Mouse (Mus musculus) lung, postnatal 25 days (tissue): Measurements from ENCODE around the gene Pth2.

Source experiments
- DNase-seq: peaks from one replicate; pipeline ENCODE4 v3.0.0; 2022; ENCODE audit warnings: low spot score

Pth2 gene

DNA sequence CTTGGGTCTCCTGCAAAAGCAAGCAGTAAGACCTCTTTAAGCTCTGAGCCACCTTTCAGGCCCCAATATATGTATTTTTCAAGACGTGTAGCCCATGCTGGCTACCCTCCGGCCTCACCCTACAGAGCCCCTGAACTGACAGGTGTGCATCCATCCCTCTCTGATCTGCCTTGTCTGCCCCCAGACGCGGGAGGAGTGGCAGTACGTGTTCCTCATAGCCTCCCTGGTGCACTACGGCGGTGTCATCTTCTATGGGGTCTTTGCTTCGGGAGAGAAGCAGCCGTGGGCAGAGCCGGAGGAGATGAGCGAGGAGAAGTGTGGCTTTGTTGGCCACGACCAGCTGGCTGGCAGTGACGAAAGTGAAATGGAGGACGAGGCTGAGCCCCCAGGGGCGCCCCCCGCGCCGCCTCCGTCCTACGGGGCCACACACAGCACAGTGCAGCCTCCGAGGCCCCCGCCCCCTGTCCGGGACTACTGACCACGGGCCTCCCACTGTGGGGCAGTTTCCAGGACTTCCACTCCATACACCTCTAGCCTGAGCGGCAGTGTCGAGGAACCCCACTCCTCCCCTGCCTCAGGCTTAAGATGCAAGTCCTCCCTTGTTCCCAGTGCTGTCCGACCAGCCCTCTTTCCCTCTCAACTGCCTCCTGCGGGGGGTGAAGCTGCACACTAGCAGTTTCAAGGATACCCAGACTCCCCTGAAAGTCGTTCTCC is 6.1 kb upstream of the Pth2 start:
- no peak for DNase-seq

DNA sequence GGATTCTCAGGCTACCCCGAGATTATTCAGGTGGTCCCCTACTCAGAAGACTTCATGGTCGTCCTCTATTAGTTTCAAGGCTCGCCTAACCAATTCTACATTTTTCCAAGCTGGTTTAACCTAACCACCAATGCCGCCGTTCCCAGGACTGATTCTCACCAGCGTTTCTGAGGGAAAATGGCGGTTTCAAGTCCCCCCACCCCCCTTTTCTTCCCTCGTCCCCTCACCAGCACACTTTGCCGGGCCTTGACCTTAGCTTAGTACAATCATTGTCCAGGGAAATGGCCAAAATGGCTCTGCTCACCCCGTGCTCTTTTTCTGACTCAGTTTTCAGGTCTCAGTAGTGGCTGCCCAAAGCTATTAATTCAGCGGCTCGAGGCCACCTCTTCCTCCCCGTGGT is 5.4 kb upstream of the Pth2 start:
- no peak for DNase-seq

DNA sequence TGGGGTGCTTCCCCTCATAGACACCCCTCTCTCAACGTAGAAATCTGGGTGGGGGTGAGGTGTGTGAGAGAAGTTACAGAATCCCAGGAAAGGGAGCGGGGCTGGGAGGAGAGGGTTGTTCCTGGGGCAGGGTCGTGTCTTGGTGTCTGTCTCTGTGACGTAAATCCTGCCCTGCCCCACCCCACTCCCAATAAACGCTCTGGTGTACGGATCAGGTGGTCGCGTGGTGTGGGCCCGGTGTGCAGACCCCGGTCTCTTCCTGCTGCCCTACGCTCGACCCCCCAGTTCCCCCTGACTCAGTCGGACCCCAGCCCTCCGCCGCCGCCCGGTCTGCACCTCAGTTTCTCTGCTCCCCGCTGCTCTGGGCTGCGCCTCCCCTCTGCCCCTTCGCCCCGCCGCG is 4.9 kb upstream of the Pth2 start:
- DNase-seq: no peak

DNA sequence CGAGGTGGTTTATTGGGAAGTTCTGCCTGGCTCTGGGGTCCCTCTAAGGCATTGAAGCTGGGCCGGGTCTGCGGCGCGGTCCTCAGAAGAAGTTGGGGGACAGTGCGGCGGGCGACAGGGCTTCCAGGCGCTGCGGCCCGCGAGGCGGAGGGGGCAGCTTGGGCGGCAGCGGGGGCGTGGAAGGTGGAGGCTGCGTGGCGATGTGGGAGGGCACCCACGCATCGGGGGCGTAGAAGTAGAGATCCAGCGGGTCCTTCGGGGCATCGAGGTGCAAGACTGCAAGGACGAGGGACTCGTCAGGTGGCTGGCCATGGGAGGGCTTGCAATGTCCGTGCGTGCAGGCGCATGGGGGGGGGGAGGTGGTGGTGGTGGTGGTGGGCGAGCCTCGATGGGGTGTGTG is 4.4 kb upstream of the Pth2 start:
- no peak for DNase-seq

DNA sequence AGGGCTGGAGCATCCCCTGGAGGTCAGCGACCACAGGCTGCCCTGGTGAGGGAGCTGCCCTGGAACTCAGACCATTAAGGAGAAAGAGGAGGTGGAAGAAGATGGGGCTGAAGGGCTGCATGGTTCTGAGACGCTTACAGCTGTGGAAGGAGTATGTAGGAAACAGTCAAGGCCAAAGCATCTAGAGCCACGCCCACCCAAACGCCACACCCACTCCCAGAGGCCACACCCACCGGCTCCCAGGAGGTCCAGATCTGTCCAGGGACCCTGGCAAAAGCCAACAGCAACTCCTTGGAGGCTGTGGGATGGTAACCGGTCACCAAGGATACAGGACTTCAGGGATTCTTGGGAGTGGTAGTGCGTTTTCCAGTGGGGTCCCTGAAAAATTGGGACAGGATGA is 2.2 kb upstream of the Pth2 start:
- no peak for DNase-seq

DNA sequence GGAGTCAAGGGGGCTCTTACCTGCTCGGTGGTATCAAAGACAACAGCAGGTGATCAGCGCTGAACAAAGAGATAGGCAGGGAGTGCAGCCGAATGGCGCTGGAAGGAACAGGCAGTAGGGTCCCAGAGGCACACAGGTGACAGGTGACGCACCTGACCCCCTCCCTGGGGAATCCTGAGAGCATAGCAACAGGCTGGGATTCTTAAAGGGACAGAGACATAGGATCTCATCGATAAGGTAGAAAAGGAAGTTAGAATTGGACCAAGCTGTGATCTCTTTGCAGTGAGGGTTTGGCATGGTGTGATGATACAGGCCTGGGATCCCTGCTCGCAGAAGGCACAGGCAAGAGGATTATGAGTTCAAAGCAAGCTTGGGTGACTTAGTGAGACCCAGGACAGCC is 1.3 kb upstream of the Pth2 start, which contains the start of gene Gfy:
Gene Gfy (minus strand): TSS at position 101 of the 400 bp plus-strand sequence.
- no peak for DNase-seq

DNA sequence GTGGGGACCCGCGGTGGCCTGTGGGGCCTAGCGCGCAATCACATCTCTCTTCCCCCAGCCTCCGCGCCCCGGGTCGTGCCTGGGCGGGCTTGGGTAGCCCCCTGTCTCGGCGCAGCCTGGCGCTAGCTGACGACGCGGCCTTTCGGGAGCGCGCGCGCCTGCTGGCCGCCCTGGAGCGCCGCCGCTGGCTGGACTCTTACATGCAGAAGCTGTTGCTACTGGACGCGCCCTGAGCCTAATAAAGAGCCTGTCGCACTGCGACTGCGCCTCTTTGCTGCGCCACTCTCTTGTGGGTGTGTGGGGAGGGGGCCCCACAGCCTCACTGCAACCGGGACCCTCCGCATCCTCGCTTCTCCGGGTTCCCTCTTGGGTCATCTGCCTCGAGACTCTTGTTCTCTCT is 745 bp downstream of the Pth2 start:
- no peak for DNase-seq

DNA sequence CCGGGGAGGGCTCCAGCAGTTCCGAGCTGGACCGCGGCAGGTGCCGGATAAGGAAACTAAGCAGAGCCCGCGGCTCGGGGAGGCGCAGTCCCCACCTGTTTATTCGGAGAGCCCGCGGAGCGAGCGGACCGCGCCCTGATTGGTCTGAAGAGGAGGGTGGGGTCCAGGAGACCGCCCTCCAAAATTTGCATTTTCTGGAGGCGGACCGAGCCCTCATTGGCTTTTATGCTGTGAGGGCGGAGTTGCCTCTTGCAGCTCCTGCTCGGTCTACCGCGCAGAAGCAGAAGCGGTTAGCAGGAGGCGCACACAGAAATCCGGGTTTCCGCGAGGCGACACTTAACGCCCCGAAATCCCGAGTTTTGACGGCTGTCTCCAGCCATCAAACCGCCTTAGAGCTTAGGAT is 1.4 kb downstream of the Pth2 start:
- DNase-seq: peak; percentile 94

DNA sequence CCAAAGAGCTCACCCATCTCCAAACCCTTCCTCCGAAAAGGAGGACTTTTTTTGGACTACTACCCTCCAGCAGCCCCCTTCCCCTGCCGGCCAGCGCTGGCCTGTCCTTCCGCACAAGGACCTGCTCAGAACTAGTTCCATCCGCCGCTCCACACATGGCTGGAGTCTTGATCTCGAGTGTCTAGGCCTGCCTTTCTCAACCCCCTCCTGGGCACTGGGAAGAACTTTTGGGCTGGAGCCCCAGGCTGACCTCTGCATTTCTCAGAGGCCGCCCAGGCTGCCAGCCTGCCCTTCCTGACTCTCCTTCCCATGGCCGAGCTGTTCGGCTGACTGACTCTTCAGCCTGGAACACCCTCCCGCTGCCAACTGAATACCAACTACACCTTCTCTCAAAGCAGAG is 1.8 kb downstream of the Pth2 start:
- no peak for DNase-seq

DNA sequence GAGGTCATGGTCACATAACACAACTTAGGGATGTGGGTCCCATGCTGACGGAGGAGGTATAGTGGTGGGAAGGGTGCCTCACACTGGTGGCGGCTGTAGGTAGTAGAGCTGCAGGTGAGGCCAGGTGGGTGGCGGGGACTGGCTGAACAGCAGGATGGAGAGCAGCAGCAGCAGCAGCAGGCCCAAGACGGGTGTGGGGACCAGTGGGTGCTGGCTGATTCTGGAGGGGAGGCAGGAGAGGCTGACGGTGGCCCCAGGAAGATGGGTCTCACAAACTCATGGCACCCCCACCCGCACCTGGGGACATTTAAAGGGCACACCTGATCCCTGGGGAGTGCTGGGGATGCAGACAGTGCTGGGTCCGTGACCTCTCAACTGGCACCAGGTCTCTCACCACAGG is 2.9 kb downstream of the Pth2 start:
- no peak for DNase-seq

DNA sequence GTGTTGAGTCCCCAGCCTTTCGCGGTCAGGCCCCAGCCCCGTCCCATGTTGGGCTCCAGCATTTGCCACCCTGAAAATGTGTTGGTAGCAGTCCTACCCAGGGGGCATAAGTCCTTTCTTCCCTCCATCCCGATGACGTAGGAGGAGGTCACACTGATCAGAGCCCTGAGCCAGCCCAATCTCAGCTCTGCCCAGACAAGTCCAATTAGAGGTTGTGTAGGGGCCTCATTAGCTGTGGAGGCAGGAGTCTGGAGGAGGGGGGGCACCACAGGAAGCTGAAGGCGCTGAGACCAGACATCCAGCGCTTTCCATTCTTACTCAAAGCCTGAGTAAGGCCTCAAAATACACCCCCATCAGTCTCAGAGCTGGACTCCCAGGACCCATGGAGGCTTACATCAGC is 5.1 kb downstream of the Pth2 start:
- DNase-seq: no peak

DNA sequence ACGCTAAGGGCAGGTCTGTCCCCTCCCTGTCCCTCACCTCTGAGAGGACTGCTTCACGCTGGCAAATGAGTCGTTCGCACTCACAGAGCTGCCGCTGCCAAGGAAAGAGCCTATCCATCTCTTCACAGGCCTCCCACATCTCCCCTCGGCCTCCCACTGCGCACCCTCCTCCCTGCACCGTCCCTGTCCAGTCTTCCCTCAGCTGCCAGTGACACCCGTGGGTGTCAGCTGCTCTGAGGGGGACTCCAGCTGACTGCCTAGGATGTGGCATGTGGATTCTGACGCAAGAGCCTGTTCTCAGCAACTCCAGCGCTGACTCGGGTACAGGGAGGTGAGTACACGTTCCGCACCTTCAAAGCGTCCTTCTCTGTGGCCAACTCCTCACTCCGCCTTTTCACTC is 8.8 kb downstream of the Pth2 start:
- no peak for DNase-seq

DNA sequence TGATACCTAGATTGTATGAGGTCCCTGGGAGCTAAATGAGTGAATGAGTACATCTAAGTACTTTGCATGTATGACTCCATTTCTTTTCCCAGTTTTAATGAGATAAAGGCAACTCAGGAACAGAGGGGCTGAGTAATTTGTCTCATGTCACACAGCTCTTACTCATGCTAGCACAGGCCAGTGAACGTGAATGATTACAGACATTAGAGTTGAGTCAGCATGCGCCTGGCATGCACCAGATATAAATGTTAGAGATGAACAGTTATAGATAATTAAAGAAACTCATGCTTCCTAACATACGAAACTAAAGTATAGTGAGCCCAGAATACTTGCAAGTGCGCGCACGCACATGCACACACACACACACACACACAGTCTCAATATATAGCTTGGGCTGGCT is 9.4 kb downstream of the Pth2 start:
- no peak for DNase-seq

DNA sequence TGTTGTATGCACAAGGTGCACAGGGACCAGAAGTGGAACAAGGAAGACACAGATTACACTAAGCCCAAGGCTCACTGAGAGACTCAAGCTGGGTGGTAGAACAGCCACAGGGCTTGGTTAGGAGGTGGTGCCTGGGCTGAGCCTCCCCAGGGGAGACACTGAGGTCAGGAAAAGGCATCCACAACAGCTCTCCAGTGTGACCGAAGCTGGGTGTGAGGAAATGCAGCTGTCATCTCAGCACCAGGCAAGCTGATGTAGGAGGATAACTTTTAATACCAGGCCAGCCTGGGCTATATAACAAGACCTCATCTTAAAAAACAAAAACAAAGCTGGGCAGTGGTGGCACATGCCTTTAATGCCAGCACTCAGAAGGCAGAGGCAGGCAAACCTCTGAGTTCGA is 10.4 kb downstream of the Pth2 start:
- no peak for DNase-seq

DNA sequence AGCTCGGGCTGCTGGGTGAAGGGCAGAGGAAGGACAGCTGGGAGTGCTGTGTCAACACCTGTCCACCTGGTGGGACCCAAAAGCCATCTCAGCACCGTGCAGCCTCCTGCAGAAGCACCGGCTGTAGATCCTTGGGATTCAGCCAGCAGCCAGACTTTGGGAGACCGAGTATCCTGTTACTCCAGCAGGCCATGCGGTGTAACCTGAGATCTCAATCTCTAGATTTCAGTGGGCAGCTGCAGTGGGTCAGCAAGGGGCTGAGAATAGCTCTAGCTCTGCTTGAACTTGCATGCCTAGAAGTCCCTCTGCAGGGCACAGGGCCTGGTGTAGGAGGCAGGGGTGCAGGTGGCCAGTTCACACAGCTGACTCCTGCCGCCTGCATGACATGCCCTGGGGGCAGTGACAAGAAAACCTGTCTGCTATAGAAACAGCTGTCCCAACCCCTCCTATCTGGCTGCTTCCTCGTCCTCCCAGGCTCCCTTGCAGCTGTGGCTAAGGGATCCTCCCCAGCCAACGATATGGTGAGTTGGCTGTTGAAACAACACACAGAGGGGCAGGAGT is 11.1 kb downstream of the Pth2 start:
- no peak for DNase-seq

DNA sequence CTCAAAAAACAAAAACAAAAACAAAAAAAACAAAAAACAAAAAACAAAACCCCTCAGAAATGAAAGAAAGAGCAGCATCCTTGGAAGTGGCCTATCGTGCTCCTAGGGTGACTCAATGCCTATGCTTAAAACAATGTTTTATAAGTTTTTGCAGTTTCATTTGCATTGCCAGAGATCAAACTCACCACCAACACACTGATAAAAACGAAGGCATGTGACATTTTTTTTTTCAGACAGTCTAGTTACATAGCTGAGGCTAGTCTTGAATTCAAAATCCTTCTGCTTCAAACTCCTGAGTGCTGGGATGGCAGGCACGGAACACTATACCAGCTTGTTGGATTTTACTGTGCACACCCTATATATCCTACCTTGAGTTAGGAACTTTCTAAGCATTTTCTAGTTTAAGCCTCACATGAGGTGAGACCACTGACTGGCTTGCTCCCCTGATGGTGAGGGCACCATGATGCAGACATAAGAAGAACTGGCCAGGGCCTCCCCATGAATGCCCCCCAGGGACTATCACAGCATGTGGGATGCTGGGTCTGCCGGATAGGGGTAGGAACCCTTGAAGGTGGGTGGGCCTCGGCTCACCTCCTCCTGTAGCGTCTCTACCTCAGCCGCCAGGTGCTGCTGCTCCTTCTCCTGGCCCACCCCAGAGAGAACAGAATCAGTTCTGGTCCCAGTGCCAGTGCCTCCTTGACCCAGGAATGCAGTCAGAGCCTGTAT is 12.0 kb downstream of the Pth2 start:
- no peak for DNase-seq

DNA sequence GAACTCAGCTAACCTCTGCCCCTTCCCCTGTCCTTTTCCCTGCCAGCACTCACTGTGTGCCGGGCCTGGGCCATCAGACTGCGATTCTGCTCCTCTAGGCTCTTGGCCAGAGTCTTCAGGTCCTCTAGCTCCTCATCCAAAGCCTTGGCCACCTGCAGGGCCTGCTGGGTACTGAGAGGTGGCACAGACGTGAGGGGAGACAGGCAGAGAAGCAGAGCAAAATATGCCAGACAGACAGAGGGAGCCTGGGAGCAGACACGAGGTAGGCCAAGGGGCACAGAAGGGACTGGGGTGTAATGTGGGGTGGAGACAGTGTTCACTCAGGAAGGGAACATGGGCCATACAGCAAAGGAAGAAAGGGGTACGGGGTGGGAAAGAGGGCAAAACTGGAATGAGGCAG is 12.6 kb downstream of the Pth2 start:
- DNase-seq: no peak

DNA sequence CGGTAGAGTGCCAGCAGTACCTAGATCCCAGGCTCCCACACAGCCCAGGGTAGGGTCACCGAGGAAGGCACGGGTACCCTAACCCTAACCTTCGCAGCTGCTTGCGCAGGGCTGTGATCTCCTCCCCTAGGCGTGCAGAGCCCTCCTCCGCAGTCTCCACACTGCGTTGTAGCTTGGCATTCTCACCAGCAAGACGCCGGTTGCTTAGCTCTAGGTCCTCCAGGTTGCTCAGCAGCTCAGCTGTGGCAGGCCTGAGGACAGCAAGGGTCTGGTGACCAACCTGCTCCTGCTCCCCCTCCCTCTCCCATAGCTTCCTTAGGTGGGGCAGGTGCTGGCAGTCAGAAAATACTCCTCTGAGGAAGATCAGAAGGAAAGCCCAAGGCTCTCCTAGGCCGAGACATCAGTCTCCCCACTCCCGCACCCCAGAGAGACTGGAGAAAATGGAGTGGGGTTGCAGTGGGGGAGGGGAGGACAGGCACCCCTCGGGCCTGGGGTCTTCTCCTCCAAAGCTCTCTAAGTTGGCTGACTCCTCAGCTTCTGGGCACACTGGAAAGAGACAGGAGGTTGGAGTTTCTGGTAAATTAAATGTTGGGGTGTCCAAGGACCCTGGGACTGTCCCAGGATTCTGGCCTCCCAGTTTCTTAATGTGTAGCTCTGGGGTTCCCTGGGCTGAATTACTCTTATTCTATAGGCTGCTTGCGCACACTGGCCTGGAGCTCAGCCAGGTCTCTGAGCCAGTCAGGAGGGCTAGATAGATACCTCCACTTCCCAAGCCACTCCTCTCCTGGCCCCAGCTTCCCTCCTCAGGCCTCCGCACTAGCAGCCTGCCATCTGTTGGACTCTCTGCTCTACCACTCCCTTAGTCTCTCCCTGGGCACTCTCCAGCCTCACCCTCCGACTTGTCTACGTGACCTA is 13.3 kb downstream of the Pth2 start:
- no peak for DNase-seq

DNA sequence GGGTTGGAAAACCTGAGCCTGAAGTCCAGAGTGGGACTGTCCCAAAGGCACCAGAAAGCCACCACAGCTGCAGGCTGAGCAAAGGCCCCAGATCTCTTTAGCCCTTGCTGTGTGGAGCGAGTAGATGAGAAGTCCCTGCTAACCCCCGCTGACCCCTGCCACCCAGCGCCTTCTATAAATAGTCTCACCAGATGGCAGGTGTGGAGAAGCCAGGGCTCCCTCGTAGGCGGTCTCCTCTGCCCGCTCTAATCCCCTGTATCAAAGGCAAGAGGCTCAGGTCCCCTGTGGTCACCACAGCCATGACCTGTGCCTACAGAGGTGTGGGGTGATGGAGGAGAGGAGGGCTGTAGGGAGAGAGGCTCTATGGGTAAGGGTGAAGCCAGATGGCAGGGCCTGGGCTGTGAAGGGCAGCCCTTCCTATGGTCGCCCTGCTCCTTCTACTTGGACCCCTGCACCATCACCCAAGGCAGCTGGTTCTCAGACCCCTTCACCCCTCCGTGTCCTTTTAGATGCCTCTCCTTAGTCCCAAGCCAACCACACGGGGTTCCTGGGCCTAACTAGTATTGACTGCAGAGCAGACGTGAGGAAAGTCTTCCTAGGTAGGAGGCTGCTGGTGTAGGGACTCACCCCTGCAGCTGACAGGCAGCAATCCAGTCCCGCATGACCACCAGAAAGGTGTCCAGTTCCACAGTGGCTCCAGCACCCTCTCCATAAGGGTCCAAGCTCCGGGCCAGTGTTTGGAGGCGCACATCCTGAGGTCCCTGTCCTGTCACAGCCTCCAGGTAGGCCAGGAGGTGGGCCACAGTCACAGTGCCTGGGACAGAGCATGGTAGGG is 14.8 kb downstream of the Pth2 start:
- no peak for DNase-seq

DNA sequence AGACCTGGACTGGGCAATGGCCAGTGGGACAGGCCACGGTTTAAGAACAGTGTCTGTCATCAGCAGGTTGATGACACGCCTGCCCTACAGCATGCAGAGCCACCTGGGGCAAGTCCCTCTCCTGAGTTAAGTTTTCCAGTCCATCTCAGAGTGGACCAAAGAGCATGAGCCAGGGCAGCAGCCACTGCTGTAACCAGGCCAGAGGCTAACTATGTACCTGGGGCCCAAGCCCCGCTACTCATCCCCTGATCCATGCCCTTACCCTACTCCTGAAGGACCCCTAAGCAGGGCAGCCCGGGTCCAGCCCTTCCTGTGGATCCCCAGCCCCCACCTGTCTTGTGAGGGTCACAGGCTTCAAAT is 15.4 kb downstream of the Pth2 start:
- no peak for DNase-seq

DNA sequence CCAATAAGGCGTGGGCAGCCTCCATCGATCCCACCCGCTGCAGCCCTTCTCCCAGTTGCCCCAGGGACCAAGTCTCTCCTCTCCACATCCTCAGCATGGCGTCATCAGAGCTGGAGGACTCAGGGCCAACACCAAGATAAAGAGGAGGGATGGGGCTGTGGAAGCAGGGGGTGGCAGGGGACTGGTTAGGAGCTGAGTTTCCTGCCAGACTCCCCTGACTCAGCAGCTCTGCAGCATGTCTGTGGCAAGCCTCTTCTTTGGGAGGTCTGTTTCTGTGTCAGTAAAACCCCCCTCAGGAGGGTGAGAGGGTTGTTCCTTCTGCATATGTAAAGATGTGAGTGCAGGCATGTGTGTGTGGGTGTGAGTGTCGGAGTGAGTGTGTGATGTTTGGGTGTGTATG is 16.2 kb downstream of the Pth2 start:
- no peak for DNase-seq

DNA sequence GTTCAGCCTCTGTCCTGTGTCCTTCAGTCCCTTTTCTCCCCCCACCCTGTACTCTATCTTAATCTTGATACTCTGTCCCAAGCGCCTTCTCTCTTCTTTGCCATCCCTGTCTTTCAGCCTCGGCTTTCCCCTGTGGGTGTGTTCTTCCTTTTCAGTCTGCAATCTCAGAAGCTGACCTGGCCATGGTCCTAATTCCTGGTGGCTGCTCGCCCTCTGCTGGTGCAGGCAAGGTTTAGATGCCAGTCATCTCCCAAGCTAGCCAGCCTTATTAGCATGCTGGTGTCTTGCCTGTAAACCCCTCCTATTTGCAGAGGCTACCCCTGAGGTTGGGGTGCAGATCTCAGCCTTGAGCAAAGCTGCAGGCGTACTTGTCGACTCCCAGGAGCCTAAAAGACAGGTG is 17.6 kb downstream of the Pth2 start:
- DNase-seq: peak; percentile 78
